Mouse (Mus musculus) lung, embryonic 14.5 days (tissue): ENCODE measurements around the gene Arfgef2. TPM values are rescaled to one million over a fixed set of nuclear protein-coding genes. Genes with fewer than 3 reads are reported as not detected.
A peak's percentile ranks its signal among the peaks of the same experiment; 100 is the strongest.

Experiments
- ATAC-seq: fragments of 200-750 bp; cut with Nextera tagmentation; 2 replicates; pipeline ENCODE4 v1.8.0; 2017; ENCODE audit warnings: mild to moderate bottlenecking, moderate TSS enrichment, moderate library complexity; ENCODE audit not compliant: insufficient read depth
- DNase-seq: peaks from one replicate; pipeline ENCODE4 v3.0.0-alpha.2; 2015
- H3K27ac ChIP-seq: fragments of 300-500 bp; sonication (generic); 2 replicates; pipeline ENCODE4 v1.5.1; 2014; ENCODE audit warnings: low read depth, mild to moderate bottlenecking, moderate library complexity
- H3K27me3 ChIP-seq: fragments of 300-500 bp; sonication (generic); 2 replicates; pipeline ENCODE4 v1.6.1; 2014; ENCODE audit warnings: low read length, control low read depth; ENCODE audit not compliant: insufficient read depth
- H3K36me3 ChIP-seq: fragments of 300-500 bp; sonication (generic); 2 replicates; pipeline ENCODE4 v1.6.1; 2014; ENCODE audit warnings: control low read depth; ENCODE audit not compliant: insufficient read depth
- H3K4me1 ChIP-seq: fragments of 300-500 bp; sonication (generic); 2 replicates; pipeline ENCODE4 v1.6.1; 2014; ENCODE audit warnings: antibody characterized with exemption, control low read depth; ENCODE audit not compliant: insufficient read depth
- H3K4me2 ChIP-seq: fragments of 300-500 bp; sonication (generic); 2 replicates; pipeline ENCODE4 v1.6.1; 2014; ENCODE audit warnings: mild to moderate bottlenecking
- H3K4me3 ChIP-seq: fragments of 300-500 bp; sonication (generic); 2 replicates; pipeline ENCODE4 v1.5.1; 2014; ENCODE audit warnings: low read depth, low read length
- H3K9ac ChIP-seq: fragments of 300-500 bp; sonication (generic); 2 replicates; pipeline ENCODE4 v1.6.1; 2014
- H3K9me3 ChIP-seq: fragments of 300-500 bp; sonication (generic); 2 replicates; pipeline ENCODE4 v1.6.1; 2016; ENCODE audit warnings: low read depth, low read length, control low read depth
- CTCF ChIP-seq: IDR thresholded peaks from 2 replicates; pipeline ENCODE4 v1.5.1; 2016; ENCODE audit warnings: antibody characterized with exemption, low read depth
- WGBS: fragments of 180-500 bp; shearing (Covaris S2); extraction: QIAGEN DNeasy Blood & Tissue Kit; methylation state at CpG from one replicate; pipeline ENCODE4 v1.1.7; 2014; 5-methylcytosine and 5-hydroxymethylcytosine counted together
- polyA plus RNA-seq: library from polyadenylated mRNA; unstranded; fragments of >200 nt; fragmentation: Nextera tagmentation; extraction: Ambion mirVana; gene quantifications from 2 replicates; pipeline ENCODE4 v1.2.1, GENCODE M21; 2014

Arfgef2 gene
- polyA plus RNA-seq, 1 experiment from 2014 or later, result 6.9 TPM

DNA sequence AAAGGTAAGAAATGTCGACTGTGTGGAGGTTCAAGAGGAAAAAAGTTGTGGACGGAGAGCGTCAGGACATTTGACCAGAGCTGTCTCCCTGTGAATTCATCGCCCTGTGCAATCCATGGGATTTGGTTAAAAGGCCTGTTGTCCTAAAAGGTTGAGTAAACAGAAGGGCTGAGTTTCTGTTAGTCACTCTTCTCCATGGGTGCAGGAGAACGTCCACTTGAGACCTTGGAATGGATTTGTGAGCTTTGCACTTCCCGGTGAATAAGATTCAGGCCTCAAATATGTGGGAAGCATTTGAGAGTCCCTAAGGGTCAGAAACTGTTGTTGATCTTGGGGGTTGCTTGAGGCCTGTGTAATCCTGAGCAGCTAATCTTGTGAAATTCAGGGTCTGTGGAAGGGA is 1.4 kb downstream of the Arfgef2 start:
- ATAC-seq, result no peak
- peak overlapping the region; percentile 88; the same call in 1 of the 2 replicates for H3K4me3 ChIP-seq
- H3K36me3 ChIP-seq, result no peaks in the 10 kb centered on the region
- TF ChIP-seq CTCF, result no peak
- 68% methylated on average over 6 of the region's 6 CpGs for WGBS
- H3K4me1 ChIP-seq, result peaks cover 7% of the 10 kb centered on the region
- H3K27me3 ChIP-seq, result no peaks in the 10 kb centered on the region
- H3K9me3 ChIP-seq, result no peaks in the 10 kb centered on the region
- H3K9ac ChIP-seq, result no peak overlapping the region
- no peak for DNase-seq
- peak overlapping the region; percentile 90 for H3K4me2 ChIP-seq
- H3K27ac ChIP-seq, result no peak overlapping the region; the same call in 1 of the 2 replicates

GRCm38 (mm10) chr2:166809499-166809898 is 4.1 kb downstream of the Arfgef2 start:
- WGBS, result 93% methylated on average over 5 of the region's 5 CpGs
- Histone ChIP-seq H3K27me3 (no peaks in the 10 kb centered on the region), H3K4me2 (no peak overlapping the region), H3K9me3 (no peaks in the 10 kb centered on the region), H3K9ac (no peak overlapping the region), H3K4me1 (peaks cover 7% of the 10 kb centered on the region), H3K4me3 (no peak overlapping the region), H3K36me3 (no peaks in the 10 kb centered on the region), H3K27ac (no peak overlapping the region)
- no peak for TF ChIP-seq CTCF
- ATAC-seq (no peak), DNase-seq (no peak)

DNA sequence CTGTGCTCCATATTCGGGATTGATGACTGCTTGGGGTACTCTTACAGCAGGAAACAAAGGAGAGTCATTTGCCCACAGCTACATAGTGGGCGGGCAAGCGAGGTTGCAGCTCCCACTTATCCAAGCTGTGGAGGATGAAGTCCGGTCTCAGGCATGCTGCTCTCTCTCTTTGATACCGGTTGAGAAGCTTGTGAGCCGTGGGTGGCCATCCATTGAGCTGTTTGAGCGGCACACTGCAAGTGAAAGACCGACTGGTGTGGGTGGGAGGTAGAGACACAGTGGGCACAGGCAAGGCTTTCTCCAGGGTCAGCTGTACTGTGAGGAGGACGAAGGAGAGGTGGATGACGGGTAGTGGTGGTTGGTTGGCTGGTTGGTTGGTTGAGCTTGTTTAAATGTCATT is 5.4 kb downstream of the Arfgef2 start:
- H3K27ac ChIP-seq, result no peak overlapping the region
- ATAC-seq, result no peak
- 82% methylated on average over 10 of the region's 10 CpGs for WGBS

DNA sequence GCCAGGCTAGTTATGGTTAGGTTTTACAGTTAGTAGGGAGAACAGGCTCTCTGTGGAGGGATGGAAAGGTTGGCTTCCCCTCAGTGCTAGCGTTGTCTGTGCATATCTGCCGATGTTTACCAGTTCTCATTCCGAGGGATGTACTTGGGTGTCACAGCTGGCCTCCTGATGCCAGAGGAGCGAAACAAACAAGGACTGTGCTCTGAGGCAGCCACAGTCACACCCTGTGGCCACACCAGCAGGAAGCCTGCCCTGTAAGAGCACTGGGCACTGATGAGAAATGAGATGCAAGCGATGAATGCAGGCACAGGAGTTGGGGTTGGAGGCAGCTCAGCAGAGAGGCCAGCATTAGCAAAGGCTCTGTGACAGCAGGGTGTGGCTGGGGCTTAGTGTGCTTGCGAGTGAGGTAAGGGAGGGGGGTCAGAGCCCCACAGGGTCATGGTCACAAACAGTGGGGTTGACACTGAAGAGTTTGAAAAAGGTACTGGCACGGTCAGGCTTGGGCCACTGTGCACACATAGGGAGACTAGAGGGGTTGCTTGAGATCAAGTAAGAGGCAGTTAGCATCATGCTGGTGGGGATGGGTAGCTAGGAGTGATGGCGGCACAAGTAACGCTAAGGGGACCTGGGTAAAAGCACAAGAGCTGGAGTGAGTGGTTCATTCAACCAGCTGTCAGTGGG is 13.2 kb downstream of the Arfgef2 start:
- no peak for TF ChIP-seq CTCF
- DNase-seq (no peak), ATAC-seq (no peak)
- H3K9ac ChIP-seq, result no peak overlapping the region
- no peaks in the 10 kb centered on the region for H3K9me3 ChIP-seq
- H3K27me3 ChIP-seq, result no peaks in the 10 kb centered on the region
- H3K27ac ChIP-seq, result no peak overlapping the region
- WGBS, result 74% methylated on average over 9 of the region's 9 CpGs
- no peak overlapping the region for H3K4me2 ChIP-seq
- H3K36me3 ChIP-seq, result no peaks in the 10 kb centered on the region
- no peak overlapping the region for H3K4me3 ChIP-seq
- H3K4me1 ChIP-seq, result no peaks in the 10 kb centered on the region

More for the DNA sequence above, 5.4 kb downstream of the Arfgef2 start:
- no peak for TF ChIP-seq CTCF
- Histone ChIP-seq H3K9me3 (no peaks in the 10 kb centered on the region), H3K4me1 (peaks cover 7% of the 10 kb centered on the region), H3K9ac (no peak overlapping the region), H3K4me3 (no peak overlapping the region), H3K4me2 (no peak overlapping the region), H3K27me3 (no peaks in the 10 kb centered on the region), H3K36me3 (no peaks in the 10 kb centered on the region)
- DNase-seq, result no peak

DNA sequence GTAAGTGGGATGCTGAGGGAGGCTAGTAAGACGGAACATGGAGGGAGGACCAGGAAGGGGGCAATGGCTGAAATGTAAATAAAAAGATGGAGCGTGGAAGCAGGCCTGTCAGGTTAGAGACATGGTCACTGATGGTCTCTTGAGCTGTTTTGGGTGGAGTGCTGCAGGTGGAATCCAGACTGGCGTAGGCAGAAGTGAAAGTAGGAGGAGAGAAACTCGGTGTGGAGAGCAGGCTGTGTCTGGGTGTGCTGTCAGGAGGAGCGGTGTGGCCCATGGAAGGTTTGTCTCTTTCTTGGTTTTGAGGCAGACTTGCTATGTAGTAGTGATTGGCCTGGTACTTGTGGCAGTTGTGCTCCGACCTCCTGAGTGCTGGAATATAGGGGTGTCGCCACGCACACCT is 14.5 kb downstream of the Arfgef2 start:
- DNase-seq, result no peak
- no peak overlapping the region for H3K4me2 ChIP-seq
- no peak overlapping the region for H3K4me3 ChIP-seq
- no peaks in the 10 kb centered on the region for H3K27me3 ChIP-seq
- WGBS, result 65% methylated on average over 8 of the region's 8 CpGs
- no peak overlapping the region for H3K9ac ChIP-seq
- no peaks in the 10 kb centered on the region for H3K9me3 ChIP-seq
- H3K27ac ChIP-seq, result no peak overlapping the region
- no peaks in the 10 kb centered on the region for H3K4me1 ChIP-seq
- no peak for TF ChIP-seq CTCF
- H3K36me3 ChIP-seq, result no peaks in the 10 kb centered on the region
- no peak for ATAC-seq

DNA sequence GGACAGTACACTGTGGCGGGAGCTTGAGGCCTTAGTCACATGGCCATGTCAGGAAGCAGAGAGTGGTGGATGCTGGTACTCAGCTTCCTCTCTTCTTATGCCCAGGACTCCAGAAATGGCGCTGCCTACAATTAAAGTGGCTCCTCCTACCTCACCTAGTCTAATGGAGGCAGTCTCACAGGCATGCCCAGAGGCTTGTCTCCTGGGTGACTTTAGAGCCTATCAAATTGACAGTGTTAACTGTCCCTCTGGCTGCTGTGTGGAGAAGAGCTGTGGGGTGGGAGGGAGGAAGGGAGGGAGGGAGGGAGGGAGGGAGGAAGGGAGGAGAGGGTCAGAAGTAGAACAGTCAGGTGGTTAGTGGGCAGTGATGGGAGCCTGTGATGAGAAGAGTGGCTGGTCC is 15.5 kb downstream of the Arfgef2 start:
- Histone ChIP-seq H3K4me1 (no peaks in the 10 kb centered on the region), H3K9ac (no peak overlapping the region), H3K9me3 (no peaks in the 10 kb centered on the region), H3K36me3 (no peaks in the 10 kb centered on the region), H3K27me3 (no peaks in the 10 kb centered on the region), H3K27ac (no peak overlapping the region), H3K4me3 (no peak overlapping the region), H3K4me2 (no peak overlapping the region)
- TF ChIP-seq CTCF, result no peak
- WGBS, result 41% methylated on average over 2 of the region's 2 CpGs
- ATAC-seq (no peak), DNase-seq (no peak)

- H3K27ac ChIP-seq, result no peak overlapping the region
- H3K36me3 ChIP-seq, result no peaks in the 10 kb centered on the region
- no peak overlapping the region for H3K4me3 ChIP-seq
- WGBS, result 78% methylated on average over 3 of the region's 3 CpGs
- DNase-seq (no peak), ATAC-seq (no peak)
- no peak overlapping the region for H3K9ac ChIP-seq
- H3K4me2 ChIP-seq, result no peak overlapping the region
- H3K27me3 ChIP-seq, result no peaks in the 10 kb centered on the region
- no peaks in the 10 kb centered on the region for H3K4me1 ChIP-seq
- H3K9me3 ChIP-seq, result no peaks in the 10 kb centered on the region
- TF ChIP-seq CTCF, result no peak
These were observed 16.0 kb downstream of the Arfgef2 start for GRCm38 (mm10) chr2:166821406-166821805.
